Mouse (Mus musculus) forebrain, embryonic 16.5 days (tissue): ENCODE measurements at regions not wholly inside any gene's neighbourhood (a gene's known extent, or its start where the extent isn't known, plus 50 kb on each side); places are given as distances from the start of the nearest gene placed in this dataset.

Experiments used
- ATAC-seq: fragments of 200-750 bp; cut with Nextera tagmentation; 2 replicates; pipeline ENCODE4 v1.8.0; 2017; ENCODE audit warnings: mild to moderate bottlenecking, moderate library complexity
- H3K27ac ChIP-seq: fragments of 300-500 bp; sonication (generic); 2 replicates; pipeline ENCODE4 v1.5.1; 2014; ENCODE audit warnings: low read length, control low read depth
- H3K27me3 ChIP-seq: fragments of 300-500 bp; sonication (generic); replicated peaks from 2 replicates; pipeline ENCODE4 v1.6.1; 2014; ENCODE audit warnings: low read length; ENCODE audit not compliant: control insufficient read depth, insufficient read depth
- H3K36me3 ChIP-seq: fragments of 300-500 bp; sonication (generic); 2 replicates; pipeline ENCODE4 v1.6.1; 2014; ENCODE audit not compliant: control insufficient read depth, insufficient read depth
- H3K4me1 ChIP-seq: fragments of 300-500 bp; sonication (generic); replicated peaks from 2 replicates; pipeline ENCODE4 v1.6.1; 2014; ENCODE audit warnings: low read length; ENCODE audit not compliant: control insufficient read depth, insufficient read depth
- H3K4me2 ChIP-seq: fragments of 300-500 bp; sonication (generic); 2 replicates; pipeline ENCODE4 v1.6.1; 2014; ENCODE audit warnings: mild to moderate bottlenecking, low read length, control low read depth
- H3K4me3 ChIP-seq: fragments of 300-500 bp; sonication (generic); replicated peaks from 2 replicates; pipeline ENCODE4 v1.5.1; 2014; ENCODE audit warnings: mild to moderate bottlenecking, low read length, control low read depth
- H3K9ac ChIP-seq: fragments of 300-500 bp; sonication (generic); replicated peaks from 2 replicates; pipeline ENCODE4 v1.6.1; 2014; ENCODE audit warnings: low read depth, low read length, control low read depth
- H3K9me3 ChIP-seq: fragments of 300-500 bp; sonication (generic); 2 replicates; pipeline ENCODE4 v1.6.1; 2016; ENCODE audit warnings: low read length; ENCODE audit not compliant: control insufficient read depth
- WGBS: fragments of 180-500 bp; shearing (Covaris S2); extraction: QIAGEN DNeasy Blood & Tissue Kit; methylation state at CpG from one replicate; pipeline ENCODE4 v1.1.7; 2014; 5-methylcytosine and 5-hydroxymethylcytosine counted together

GRCm38 (mm10) chr10:37298689-37299421 is 160.1 kb upstream of the Marcks start:
- H3K4me1 ChIP-seq: 0 out of 2 replicates have a peak, but pooled peaks cover 2% of the 10 kb centered on the region
- no peak overlapping the region for H3K4me2 ChIP-seq
- H3K9ac ChIP-seq: no peak overlapping the region
- no peaks in the 10 kb centered on the region for H3K27me3 ChIP-seq
- H3K36me3 ChIP-seq: no peaks in the 10 kb centered on the region
- no peaks in the 10 kb centered on the region for H3K9me3 ChIP-seq
- 78% methylated on average over 4 of the region's 4 CpGs for WGBS
- no peak overlapping the region for H3K27ac ChIP-seq
- no peak overlapping the region for H3K4me3 ChIP-seq
- peak; percentile 61; the same call in 1 of the 2 replicates for ATAC-seq

GRCm38 (mm10) chr10:37294231-37294630 is 155.5 kb upstream of the Marcks start:
- Histone ChIP-seq H3K27me3 (no peaks in the 10 kb centered on the region), H3K4me3 (no peak overlapping the region), H3K4me1 (no peaks in the 10 kb centered on the region), H3K27ac (no peak overlapping the region), H3K4me2 (no peak overlapping the region), H3K36me3 (no peaks in the 10 kb centered on the region), H3K9me3 (no peaks in the 10 kb centered on the region), H3K9ac (no peak overlapping the region)
- ATAC-seq: no peak

- no peak overlapping the region for H3K27ac ChIP-seq
- WGBS: 69% methylated on average over 1 of the region's 1 CpGs
- no peak for ATAC-seq
- no peaks in the 10 kb centered on the region for H3K4me1 ChIP-seq
- H3K9ac ChIP-seq: no peak overlapping the region
- H3K27me3 ChIP-seq: no peaks in the 10 kb centered on the region
- H3K4me2 ChIP-seq: no peak overlapping the region
- H3K9me3 ChIP-seq: no peaks in the 10 kb centered on the region
- no peak overlapping the region for H3K4me3 ChIP-seq
- no peaks in the 10 kb centered on the region for H3K36me3 ChIP-seq
These were observed 154.6 kb upstream of the Marcks start for GRCm38 (mm10) chr10:37293292-37293691.

- Histone ChIP-seq H3K4me2 (no peak overlapping the region), H3K9me3 (no peaks in the 10 kb centered on the region), H3K9ac (no peak overlapping the region), H3K4me1 (no peaks in the 10 kb centered on the region), H3K27ac (no peak overlapping the region), H3K27me3 (no peaks in the 10 kb centered on the region), H3K4me3 (no peak overlapping the region), H3K36me3 (no peaks in the 10 kb centered on the region)
- ATAC-seq: no peak
- WGBS: 96% methylated on average over 2 of the region's 2 CpGs
These were observed 153.1 kb upstream of the Marcks start for GRCm38 (mm10) chr10:37291639-37292495.

- Histone ChIP-seq H3K4me3 (no peak overlapping the region), H3K4me2 (no peak overlapping the region), H3K27me3 (no peaks in the 10 kb centered on the region), H3K9me3 (no peaks in the 10 kb centered on the region), H3K27ac (no peak overlapping the region), H3K36me3 (no peaks in the 10 kb centered on the region), H3K9ac (no peak overlapping the region), H3K4me1 (no peaks in the 10 kb centered on the region)
- ATAC-seq: no peak
- 93% methylated on average over 3 of the region's 3 CpGs for WGBS
These were observed 151.4 kb upstream of the Marcks start for GRCm38 (mm10) chr10:37289964-37290704.

GRCm38 (mm10) chr10:37286305-37286704 is 147.6 kb upstream of the Marcks start:
- no peak overlapping the region for H3K9ac ChIP-seq
- no peak overlapping the region for H3K27ac ChIP-seq
- H3K4me3 ChIP-seq: no peak overlapping the region
- H3K4me2 ChIP-seq: no peak overlapping the region
- no peaks in the 10 kb centered on the region for H3K27me3 ChIP-seq
- no peaks in the 10 kb centered on the region for H3K9me3 ChIP-seq
- ATAC-seq: no peak
- 84% methylated on average over 5 of the region's 5 CpGs for WGBS
- no peaks in the 10 kb centered on the region for H3K4me1 ChIP-seq
- no peaks in the 10 kb centered on the region for H3K36me3 ChIP-seq

- no peaks in the 10 kb centered on the region for H3K4me1 ChIP-seq
- ATAC-seq: no peak
- no peak overlapping the region for H3K4me2 ChIP-seq
- no peak overlapping the region for H3K4me3 ChIP-seq
- H3K27ac ChIP-seq: no peak overlapping the region
- no peaks in the 10 kb centered on the region for H3K27me3 ChIP-seq
- H3K36me3 ChIP-seq: no peaks in the 10 kb centered on the region
- H3K9me3 ChIP-seq: no peaks in the 10 kb centered on the region
- H3K9ac ChIP-seq: no peak overlapping the region
These were observed 144.2 kb upstream of the Marcks start for GRCm38 (mm10) chr10:37282951-37283350.

- no peak for ATAC-seq
- H3K9me3 ChIP-seq: no peaks in the 10 kb centered on the region
- H3K4me2 ChIP-seq: no peak overlapping the region
- WGBS: 85% methylated on average over 4 of the region's 4 CpGs
- no peak overlapping the region for H3K27ac ChIP-seq
- no peaks in the 10 kb centered on the region for H3K36me3 ChIP-seq
- no peak overlapping the region for H3K4me3 ChIP-seq
- no peaks in the 10 kb centered on the region for H3K4me1 ChIP-seq
- H3K27me3 ChIP-seq: no peaks in the 10 kb centered on the region
- H3K9ac ChIP-seq: no peak overlapping the region
These were observed 142.1 kb upstream of the Marcks start for GRCm38 (mm10) chr10:37280823-37281222.

GRCm38 (mm10) chr10:37280150-37280820 is 141.6 kb upstream of the Marcks start:
- ATAC-seq: no peak
- Histone ChIP-seq H3K27me3 (no peaks in the 10 kb centered on the region), H3K27ac (no peak overlapping the region), H3K4me3 (no peak overlapping the region), H3K9ac (no peak overlapping the region), H3K4me1 (no peaks in the 10 kb centered on the region), H3K36me3 (no peaks in the 10 kb centered on the region), H3K4me2 (no peak overlapping the region), H3K9me3 (no peaks in the 10 kb centered on the region)
- WGBS: 90% methylated on average over 6 of the region's 6 CpGs
